Mouse (Mus musculus) myocyte (in vitro differentiated cells): ENCODE measurements around the gene Nkx1-1.

ENCODE experiments used
- POLR2A ChIP-seq: IDR thresholded peaks from one replicate; pipeline ENCODE4 v1.6.1; 2011; ENCODE audit warnings: low read depth, mild to moderate bottlenecking, control low read depth, moderate library complexity; ENCODE audit not compliant: insufficient read length
- POLR2AphosphoS2 ChIP-seq: IDR thresholded peaks from one replicate; pipeline ENCODE4 v1.6.1; 2011; ENCODE audit warnings: low read depth, control low read depth; ENCODE audit not compliant: insufficient read length

GRCm38 (mm10) chr5:33455737-33456136 lies 22.0 kb upstream of the Nkx1-1 start:
- TF ChIP-seq POLR2A (no peak), POLR2AphosphoS2 (no peak)
